Mouse (Mus musculus): ENCODE results near the gene Otud6a.

- TF ChIP-seq CTCF (IDR thresholded peaks at IDR 0.05; ENCODE audit: low read depth) (no peak), EP300 (IDR thresholded peaks at IDR 0.05; ENCODE audit: low read depth) (no peak)
Observed at GRCm38 (mm10) chrX:100471491-100471890, 42.7 kb downstream of the Otud6a start.

Measured in heart, postnatal 0 days (tissue).